Mouse (Mus musculus) kidney, embryonic 15.5 days (tissue): ENCODE results near the gene 1700029P11Rik. TPM values are rescaled to one million over a fixed set of nuclear protein-coding genes. Genes with fewer than 3 reads are reported as not detected.
A peak's percentile ranks its signal among the peaks of the same experiment; 100 is the strongest.

Experiments
- ATAC-seq: fragments of 200-750 bp; cut with Nextera tagmentation; replicated peaks from 2 replicates; pipeline ENCODE4 v1.8.0; 2017; ENCODE audit warnings: moderate TSS enrichment; ENCODE audit not compliant: low FRiP score
- H3K27ac ChIP-seq: fragments of 300-500 bp; sonication (generic); 2 replicates; pipeline ENCODE4 v1.5.1; 2015; ENCODE audit warnings: mild to moderate bottlenecking, inconsistent platforms
- H3K27me3 ChIP-seq: fragments of 300-500 bp; sonication (generic); 2 replicates; pipeline ENCODE4 v1.6.1; 2015; ENCODE audit warnings: inconsistent platforms
- H3K36me3 ChIP-seq: fragments of 300-500 bp; sonication (generic); 2 replicates; pipeline ENCODE4 v1.6.1; 2015; ENCODE audit warnings: inconsistent platforms
- H3K4me1 ChIP-seq: fragments of 300-500 bp; sonication (generic); 2 replicates; pipeline ENCODE4 v1.6.1; 2015; ENCODE audit warnings: inconsistent platforms
- H3K4me2 ChIP-seq: fragments of 300-500 bp; sonication (generic); 2 replicates; pipeline ENCODE4 v1.6.1; 2015; ENCODE audit warnings: moderate library complexity, mild to moderate bottlenecking, inconsistent platforms
- H3K4me3 ChIP-seq: fragments of 300-500 bp; sonication (generic); replicated peaks from 2 replicates; pipeline ENCODE4 v1.5.1; 2015; ENCODE audit warnings: mild to moderate bottlenecking, inconsistent platforms
- H3K9ac ChIP-seq: fragments of 300-500 bp; sonication (generic); 2 replicates; pipeline ENCODE4 v1.6.1; 2015; ENCODE audit warnings: mild to moderate bottlenecking, inconsistent platforms
- H3K9me3 ChIP-seq: fragments of 300-500 bp; sonication (generic); replicated peaks from 2 replicates; pipeline ENCODE4 v1.6.1; 2016; ENCODE audit warnings: inconsistent platforms
- WGBS: fragments of 180-500 bp; shearing (Covaris S2); methylation state at CpG from one replicate; pipeline ENCODE4 v1.1.7; 2015; ENCODE audit warnings: mixed read lengths; 5-methylcytosine and 5-hydroxymethylcytosine counted together
- polyA plus RNA-seq: library from polyadenylated mRNA; unstranded; fragments of >200 nt; fragmentation: Nextera tagmentation; extraction: Ambion mirVana; gene quantifications from 2 replicates; pipeline ENCODE4 v1.2.1, GENCODE M21; 2015

Gene 1700029P11Rik
- polyA plus RNA-seq, 1 experiment from 2014 or later = not detected

DNA sequence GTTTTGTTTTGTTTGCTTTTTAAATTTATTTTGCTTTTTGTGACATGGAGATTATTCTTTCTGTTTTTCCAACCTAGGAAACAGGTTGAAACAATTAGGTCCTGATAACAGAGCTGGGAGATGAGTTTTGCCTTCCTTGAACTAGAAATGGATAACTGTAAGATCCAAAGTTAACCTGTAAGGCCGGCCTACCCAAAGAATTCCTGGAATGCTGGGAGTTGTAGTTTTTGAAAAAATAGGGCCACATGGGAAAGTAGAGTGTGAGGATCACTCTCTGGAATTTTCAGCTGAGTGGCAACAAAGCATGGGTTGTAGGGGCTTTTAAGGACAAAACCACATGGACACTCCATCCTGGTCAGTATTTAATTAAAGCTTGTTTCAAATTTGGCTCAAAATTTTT is 1.8 kb downstream of the 1700029P11Rik start:
- no peak for ATAC-seq
- 56% methylated on average over 1 of the region's 1 CpGs for WGBS
- Histone ChIP-seq H3K27ac (no peak overlapping the region), H3K4me2 (no peak overlapping the region), H3K36me3 (no peaks in the 10 kb centered on the region), H3K4me3 (no peak overlapping the region), H3K9me3 (no peaks in the 10 kb centered on the region), H3K4me1 (no peaks in the 10 kb centered on the region), H3K9ac (no peak overlapping the region), H3K27me3 (no peaks in the 10 kb centered on the region)

DNA sequence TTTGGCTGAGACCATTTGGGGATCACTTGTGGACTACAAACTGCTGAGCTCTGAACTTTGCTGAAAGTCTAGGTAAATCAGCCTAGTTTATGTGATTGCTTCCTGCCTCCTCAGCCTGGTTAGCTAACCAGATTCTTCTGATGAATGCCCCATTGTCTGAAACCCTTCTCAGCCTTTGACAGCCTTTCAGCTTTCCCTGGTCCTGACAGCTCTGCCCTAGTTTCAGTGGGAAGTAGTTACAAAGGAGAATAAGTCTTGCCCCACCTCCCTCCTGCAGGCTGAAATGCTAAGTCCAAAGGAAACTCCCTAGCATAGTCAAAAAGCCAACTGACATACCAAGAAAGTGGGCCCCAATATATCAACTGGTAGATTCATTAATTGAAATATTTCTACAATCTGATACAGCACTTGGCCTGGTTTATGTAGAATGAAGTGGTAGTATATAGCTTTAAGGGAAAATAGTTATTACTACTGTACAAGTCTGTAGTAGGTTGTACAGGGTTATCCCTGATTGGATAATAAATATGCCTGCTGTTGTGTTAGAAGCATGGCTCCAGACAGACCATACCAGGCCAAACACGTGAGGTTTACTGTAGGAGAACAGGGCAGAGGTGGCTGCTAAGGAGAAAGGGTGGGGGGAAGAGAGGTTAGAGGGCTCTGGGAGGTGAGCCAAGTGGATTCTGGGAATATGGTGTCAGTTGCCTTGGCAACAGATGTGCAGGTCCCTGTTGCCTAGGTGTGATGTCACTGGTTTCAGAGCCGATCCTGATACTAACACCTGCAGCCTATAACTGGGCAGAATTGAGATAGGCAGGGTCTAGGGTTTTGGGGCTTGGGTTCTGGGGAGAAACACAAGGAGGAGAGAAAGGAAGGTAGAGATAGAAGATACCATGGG is 5.2 kb downstream of the 1700029P11Rik start:
- ATAC-seq = no peak
- Histone ChIP-seq H3K9ac (no peak overlapping the region), H3K27me3 (no peaks in the 10 kb centered on the region), H3K4me2 (no peak overlapping the region), H3K9me3 (no peaks in the 10 kb centered on the region), H3K4me1 (0 out of 2 replicates have a peak, but pooled peaks cover 3% of the 10 kb centered on the region), H3K4me3 (no peak overlapping the region), H3K36me3 (no peaks in the 10 kb centered on the region), H3K27ac (no peak overlapping the region)
- WGBS = 54% methylated on average over 2 of the region's 2 CpGs

DNA sequence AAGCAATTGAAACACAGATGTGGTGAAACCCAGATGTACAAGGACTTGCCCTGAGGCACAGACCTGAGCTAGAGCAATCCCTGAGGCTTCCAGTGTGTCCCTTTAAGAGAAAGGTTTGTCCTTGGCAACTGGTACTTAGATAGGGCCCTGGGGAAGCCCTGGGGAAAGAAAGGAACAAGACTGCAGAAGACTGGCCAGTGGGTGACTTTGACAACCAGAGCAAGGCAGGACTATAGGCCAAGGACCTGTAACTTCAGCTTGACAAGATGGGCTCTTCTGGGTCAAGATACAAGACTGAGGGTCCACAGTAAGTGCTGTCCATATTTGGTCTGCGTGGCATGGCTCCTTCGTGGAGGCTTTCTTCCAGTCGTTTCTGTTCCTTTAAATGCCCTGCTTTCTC is 7.3 kb downstream of the 1700029P11Rik start, which contains the start of gene Xrcc6:
Gene Xrcc6, plus strand, starts transcription at position 190 of the 400 bp plus-strand sequence.
- WGBS = 83% methylated on average over 3 of the region's 3 CpGs
- ATAC-seq = no peak
- Histone ChIP-seq H3K27me3 (no peaks in the 10 kb centered on the region), H3K4me3 (no peak within 1 kb of the TSS), H3K36me3 (no peaks in the 10 kb centered on the region), H3K9ac (no peak within 1 kb of the TSS), H3K9me3 (no peaks in the 10 kb centered on the region), H3K4me1 (peaks cover 6% of the 10 kb centered on the region; the same call in 1 of the 2 replicates), H3K4me2 (no peak within 1 kb of the TSS), H3K27ac (no peak within 1 kb of the TSS)

DNA sequence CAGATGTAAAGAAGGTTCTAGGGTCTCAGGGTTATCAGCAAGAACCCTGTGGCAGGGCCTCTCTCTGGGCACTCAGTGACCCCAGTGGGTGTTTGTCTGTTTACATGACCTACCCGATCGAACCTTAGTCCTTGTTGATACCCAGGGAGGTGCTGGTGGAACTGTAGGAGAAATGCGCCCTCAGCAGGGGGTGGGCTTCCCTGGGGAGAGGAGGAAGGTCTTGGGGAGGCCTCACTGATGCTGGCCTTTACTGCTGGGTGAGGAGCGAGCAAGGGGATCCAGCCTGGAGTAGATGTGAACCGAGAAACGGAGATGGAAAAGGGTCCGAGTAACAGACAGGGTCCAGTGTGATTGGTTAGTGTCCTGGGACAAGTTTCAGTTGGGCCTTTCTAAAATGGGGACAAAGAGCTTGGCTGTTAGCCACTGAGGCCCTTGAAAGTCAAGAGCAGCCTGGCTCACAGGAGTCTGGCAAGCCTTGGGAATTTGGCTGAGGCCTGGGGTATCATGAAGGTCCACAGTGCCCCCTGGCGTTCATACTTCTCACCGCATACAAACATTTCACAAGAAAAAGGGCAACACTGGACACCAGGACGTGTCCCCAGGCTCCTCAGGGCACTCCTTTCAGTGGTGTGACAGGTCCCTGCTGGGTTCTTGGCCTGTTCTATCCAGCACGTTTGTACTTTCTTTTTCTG is 9.2 kb downstream of the 1700029P11Rik start:
- H3K4me3 ChIP-seq = no peak overlapping the region
- 0 out of 2 replicates have a peak, but pooled peaks have one; percentile 47 for ATAC-seq
- 46% methylated on average over 11 of the region's 11 CpGs for WGBS
- H3K27ac ChIP-seq = no peak overlapping the region
- no peaks in the 10 kb centered on the region for H3K9me3 ChIP-seq
- no peaks in the 10 kb centered on the region for H3K27me3 ChIP-seq
- H3K4me2 ChIP-seq = no peak overlapping the region
- no peak overlapping the region for H3K9ac ChIP-seq
- H3K36me3 ChIP-seq = peaks cover 15% of the 10 kb centered on the region
- peaks cover 6% of the 10 kb centered on the region; the same call in 1 of the 2 replicates for H3K4me1 ChIP-seq

DNA sequence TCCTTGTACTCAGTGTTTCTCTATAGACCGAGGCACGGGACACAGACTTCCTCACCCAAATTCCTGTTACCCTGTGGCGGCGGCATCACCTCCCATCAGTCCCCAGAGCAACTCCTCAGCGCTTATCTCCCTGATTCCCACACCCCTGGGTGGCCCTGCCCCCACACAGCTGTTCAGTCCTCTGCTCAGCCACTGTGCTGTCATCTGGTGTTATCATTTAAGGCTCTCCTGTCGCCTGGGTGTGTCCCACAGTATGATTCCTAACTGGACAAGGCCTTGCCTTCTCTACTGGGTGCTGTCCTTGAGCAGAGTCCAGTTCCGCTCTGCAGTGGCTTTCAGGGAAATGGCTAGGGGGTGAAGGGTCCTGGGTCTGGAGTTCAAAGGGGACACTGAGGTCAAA is 10.2 kb downstream of the 1700029P11Rik start:
- Histone ChIP-seq H3K9me3 (no peaks in the 10 kb centered on the region), H3K27me3 (no peaks in the 10 kb centered on the region), H3K9ac (no peak overlapping the region), H3K4me1 (peaks cover 6% of the 10 kb centered on the region; the same call in 1 of the 2 replicates), H3K27ac (no peak overlapping the region), H3K4me3 (no peak overlapping the region), H3K4me2 (no peak overlapping the region), H3K36me3 (peaks cover 26% of the 10 kb centered on the region)
- WGBS = 50% methylated on average over 7 of the region's 7 CpGs
- 0 out of 2 replicates have a peak, but pooled peaks have one; percentile 40 for ATAC-seq

DNA sequence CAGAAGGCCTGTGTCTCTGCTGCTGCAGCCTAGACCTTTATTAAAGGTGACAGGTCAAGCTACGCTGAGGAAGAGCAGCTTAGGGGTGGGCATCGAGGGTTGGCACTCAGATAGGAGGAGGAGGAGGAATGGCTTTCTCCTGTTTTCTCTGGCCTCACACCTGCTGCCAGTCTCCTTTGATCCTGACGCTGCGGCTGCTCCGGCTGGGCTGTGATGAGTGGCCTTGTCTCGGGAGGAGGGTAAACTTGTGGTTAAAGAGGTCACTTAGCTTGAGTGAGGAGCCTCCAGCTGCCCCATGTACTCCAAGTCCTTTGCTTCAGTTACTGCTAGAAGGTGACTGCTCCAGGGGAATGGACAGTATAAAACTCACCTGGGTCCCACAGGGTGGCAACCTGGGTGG is 13.7 kb downstream of the 1700029P11Rik start:
- Histone ChIP-seq H3K27ac (no peak overlapping the region), H3K4me3 (no peak overlapping the region), H3K36me3 (peaks cover 58% of the 10 kb centered on the region), H3K4me2 (no peak overlapping the region), H3K4me1 (peaks cover 6% of the 10 kb centered on the region; the same call in 1 of the 2 replicates), H3K9ac (no peak overlapping the region), H3K27me3 (no peaks in the 10 kb centered on the region), H3K9me3 (no peaks in the 10 kb centered on the region)
- 61% methylated on average over 6 of the region's 6 CpGs for WGBS
- ATAC-seq = no peak

DNA sequence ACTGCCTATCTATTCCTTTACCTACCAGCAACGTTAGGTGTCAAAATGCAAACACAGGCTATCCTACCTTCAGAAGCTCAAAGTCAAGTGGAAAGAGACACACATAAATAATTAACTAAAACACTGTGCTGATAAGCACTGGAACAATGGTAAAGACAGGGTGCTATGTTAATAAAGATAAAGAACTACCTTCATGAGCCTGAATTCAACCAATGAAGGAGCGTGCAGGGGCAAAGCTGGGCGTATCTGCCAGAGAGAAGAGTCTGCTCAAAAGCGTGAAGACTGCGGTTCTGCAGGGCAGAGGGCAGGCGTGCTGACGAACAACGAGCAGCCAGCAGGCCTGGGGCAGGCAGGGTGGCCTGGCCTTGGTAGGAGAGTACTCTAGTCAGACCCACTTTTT is 23.9 kb downstream of the 1700029P11Rik start:
- H3K4me3 ChIP-seq = no peak overlapping the region
- no peak overlapping the region for H3K27ac ChIP-seq
- H3K9ac ChIP-seq = no peak overlapping the region
- WGBS = 79% methylated on average over 8 of the region's 8 CpGs
- no peak overlapping the region for H3K4me2 ChIP-seq
- no peak for ATAC-seq
- H3K27me3 ChIP-seq = no peaks in the 10 kb centered on the region
- peaks cover 35% of the 10 kb centered on the region for H3K36me3 ChIP-seq
- no peaks in the 10 kb centered on the region for H3K9me3 ChIP-seq
- no peaks in the 10 kb centered on the region for H3K4me1 ChIP-seq

DNA sequence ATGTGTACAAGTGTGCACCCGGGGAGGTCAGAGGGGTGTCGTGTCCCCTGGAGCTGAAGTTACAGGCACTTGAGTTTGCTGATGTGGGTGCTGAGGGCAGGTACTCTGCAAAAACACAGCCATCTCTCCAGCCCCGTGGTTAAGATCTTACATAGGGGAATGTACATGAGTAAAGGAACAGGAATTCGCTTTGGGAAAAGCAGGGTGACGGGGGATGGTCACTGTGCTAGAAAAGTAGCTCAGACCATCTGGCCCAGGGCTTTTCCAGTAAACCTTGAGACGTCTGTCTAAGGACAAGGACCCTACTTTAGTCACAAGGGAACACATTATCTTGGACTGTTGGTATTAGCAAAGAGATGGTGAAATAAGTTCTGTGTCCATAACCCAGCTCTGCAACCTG is 31.6 kb downstream of the 1700029P11Rik start:
- H3K27ac ChIP-seq = no peak overlapping the region
- H3K36me3 ChIP-seq = no peaks in the 10 kb centered on the region; the same call in 1 of the 2 replicates
- no peak overlapping the region for H3K4me3 ChIP-seq
- H3K4me2 ChIP-seq = no peak overlapping the region
- peaks cover 28% of the 10 kb centered on the region for H3K4me1 ChIP-seq
- no peak for ATAC-seq
- no peak overlapping the region for H3K9ac ChIP-seq
- H3K9me3 ChIP-seq = no peaks in the 10 kb centered on the region
- no peaks in the 10 kb centered on the region for H3K27me3 ChIP-seq
- 86% methylated on average over 6 of the region's 6 CpGs for WGBS

DNA sequence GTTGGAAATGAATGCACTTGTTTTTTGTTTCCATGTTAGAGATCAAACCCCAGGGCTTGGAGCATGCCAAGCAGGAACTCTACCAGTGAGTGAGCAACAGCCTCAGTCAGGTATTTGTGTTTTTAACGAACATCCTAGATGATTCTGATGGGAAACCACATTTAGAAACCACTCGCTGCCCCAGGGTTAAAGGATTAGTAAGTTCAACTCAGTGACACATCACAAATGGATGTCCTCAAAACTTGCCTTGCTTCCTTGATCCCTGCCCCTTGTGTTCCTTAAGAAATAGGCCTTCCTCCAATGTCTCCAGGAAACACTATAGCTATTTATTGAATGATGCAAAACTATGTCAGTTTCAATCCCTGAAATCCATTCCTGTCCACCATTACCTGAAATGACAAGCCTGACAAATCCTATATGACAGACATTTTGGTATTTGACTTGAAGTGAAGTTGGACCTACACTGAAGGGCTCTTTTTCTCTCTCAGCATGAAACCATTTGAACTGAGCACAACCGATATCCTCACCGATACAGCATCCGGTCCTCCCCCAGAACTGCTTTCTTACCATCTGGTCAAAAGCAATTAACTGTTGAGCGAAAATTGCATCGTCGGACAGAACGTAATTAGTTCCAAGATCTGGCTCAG is 34.5 kb downstream of the 1700029P11Rik start:
- WGBS = 15% methylated on average over 9 of the region's 9 CpGs
- H3K4me2 ChIP-seq = peak overlapping the region; percentile 91
- H3K9me3 ChIP-seq = no peaks in the 10 kb centered on the region
- H3K4me1 ChIP-seq = peaks cover 32% of the 10 kb centered on the region
- H3K27me3 ChIP-seq = no peaks in the 10 kb centered on the region
- H3K9ac ChIP-seq = peak overlapping the region; percentile 89
- peaks cover 13% of the 10 kb centered on the region for H3K36me3 ChIP-seq
- ATAC-seq = no peak
- peak overlapping the region; percentile 98 for H3K4me3 ChIP-seq
- H3K27ac ChIP-seq = peak overlapping the region; percentile 84

DNA sequence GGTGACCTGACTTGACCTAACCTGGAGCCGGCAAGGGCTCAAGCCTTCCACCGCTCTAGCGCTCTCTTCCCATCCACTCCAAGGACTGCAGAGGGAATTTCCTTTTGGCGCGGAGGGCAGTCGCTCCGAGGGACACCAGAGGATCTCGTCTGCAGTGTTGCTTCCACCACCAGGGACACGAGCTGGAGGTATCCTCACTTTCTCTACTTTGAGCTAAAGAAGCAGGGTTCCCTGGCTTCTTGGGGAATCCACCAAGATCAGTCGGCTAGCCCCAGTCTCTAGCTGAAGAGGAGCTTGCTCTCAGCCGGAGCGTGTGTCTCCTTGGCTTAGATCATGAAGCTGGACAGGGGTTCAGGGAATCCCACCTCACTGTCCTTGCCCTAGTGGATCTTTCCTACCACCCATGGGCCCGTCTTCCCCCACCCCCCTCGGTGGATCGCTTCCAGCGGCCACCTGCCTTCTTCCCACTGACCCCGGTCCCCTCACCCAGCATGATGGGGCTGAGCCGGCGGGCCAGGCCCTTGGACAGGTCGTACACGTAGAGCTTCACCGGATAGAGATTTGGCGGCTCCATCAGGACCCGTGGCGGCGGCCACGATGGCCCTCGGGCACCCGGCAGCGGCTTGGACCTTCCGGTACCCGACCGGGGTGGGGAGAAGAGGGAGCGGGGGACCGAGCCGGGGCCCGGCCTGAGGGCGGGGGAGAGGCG is 35.2 kb downstream of the 1700029P11Rik start:
- Histone ChIP-seq H3K27ac (peak overlapping the region; percentile 84), H3K27me3 (no peaks in the 10 kb centered on the region), H3K9me3 (no peaks in the 10 kb centered on the region), H3K4me1 (peaks cover 32% of the 10 kb centered on the region), H3K9ac (peak overlapping the region; percentile 89), H3K36me3 (peaks cover 16% of the 10 kb centered on the region), H3K4me2 (peak overlapping the region; percentile 91), H3K4me3 (peak overlapping the region; percentile 98)
- under 1% methylated on average over 39 of the region's 39 CpGs for WGBS
- peak; percentile 26 for ATAC-seq

DNA sequence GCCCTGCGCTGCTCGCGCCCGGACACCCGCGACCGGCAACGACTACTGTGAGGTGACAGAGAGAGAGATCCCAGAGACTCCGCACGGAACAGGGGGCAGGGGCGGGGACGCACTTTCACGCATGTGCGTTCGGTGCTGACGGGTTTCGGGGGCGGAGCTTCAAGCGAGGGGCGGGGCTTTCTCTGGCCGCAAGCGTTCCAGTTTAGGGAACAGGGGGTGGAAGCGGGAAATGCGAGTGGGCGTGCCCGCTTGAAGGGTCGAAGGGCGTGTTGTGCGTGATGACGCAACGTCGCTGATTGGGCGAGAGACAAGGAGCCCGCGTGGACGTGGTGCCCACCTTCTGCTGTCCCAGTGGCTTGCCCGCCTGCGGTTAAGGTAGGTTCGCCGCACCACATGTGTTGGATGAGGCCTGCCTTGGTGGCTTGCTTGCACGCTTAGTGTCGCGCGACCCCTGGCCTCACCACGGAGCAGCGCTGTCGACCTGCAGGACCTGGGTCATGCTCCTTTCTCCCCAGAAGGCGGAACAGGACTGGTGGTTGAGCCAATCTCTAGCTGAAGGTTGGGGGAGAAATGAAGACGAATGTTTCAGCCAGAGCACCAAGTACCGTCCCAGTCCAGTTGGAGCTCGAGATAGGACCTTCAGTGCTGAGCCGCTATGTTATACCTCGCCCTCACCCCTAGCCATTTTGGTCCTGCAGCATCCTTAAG is 35.9 kb downstream of the 1700029P11Rik start:
- Histone ChIP-seq H3K27ac (peak overlapping the region; percentile 88), H3K4me1 (peaks cover 32% of the 10 kb centered on the region), H3K9ac (peak overlapping the region; percentile 89), H3K4me2 (peak overlapping the region; percentile 91), H3K27me3 (no peaks in the 10 kb centered on the region), H3K36me3 (peaks cover 19% of the 10 kb centered on the region), H3K9me3 (no peaks in the 10 kb centered on the region), H3K4me3 (peak overlapping the region; percentile 98)
- ATAC-seq = peak; percentile 96
- WGBS = under 1% methylated on average over 52 of the region's 53 CpGs
